Mouse (Mus musculus) embryonic facial prominence, embryonic 13.5 days (tissue): ENCODE results near the gene Hspa14. TPM values are rescaled to one million over a fixed set of nuclear protein-coding genes. Genes with fewer than 3 reads are reported as not detected.

Experiments used
- polyA plus RNA-seq: library from polyadenylated mRNA; unstranded; fragments of >200 nt; fragmentation: Nextera tagmentation; extraction: Ambion mirVana; gene quantifications from 2 replicates; pipeline ENCODE4 v1.2.1, GENCODE M21; 2015

The Hspa14 gene
- polyA plus RNA-seq, 1 experiment from 2014 or later = 102 TPM

Other genes with a start within 250 kb of the Hspa14 start
- gene Nmt2, start 228.6 kb downstream of the Hspa14 start, polyA plus RNA-seq = 47.2 and 48.0 TPM in 2 replicates
- 17.0 and 20.3 TPM in 2 replicates for gene Rpp38, start 180.2 kb downstream of the Hspa14 start, polyA plus RNA-seq
- 1.3 and 1.7 TPM in 2 replicates for gene Acbd7, start 176.6 kb downstream of the Hspa14 start, polyA plus RNA-seq
- gene Olah, start 115.6 kb downstream of the Hspa14 start, polyA plus RNA-seq = 0.17 TPM in 1 of 2 replicates, not detected in the other
- gene Meig1, start 90.2 kb downstream of the Hspa14 start, polyA plus RNA-seq = 0.48 and 0.58 TPM in 2 replicates
- gene Dclre1c, start 88.7 kb downstream of the Hspa14 start, polyA plus RNA-seq = 6.8 and 8.3 TPM in 2 replicates
- gene Suv39h2, start 37.8 kb downstream of the Hspa14 start, polyA plus RNA-seq = 18.3 and 22.9 TPM in 2 replicates
- 5.6 TPM in 2 replicates for gene Gm45902, start within 50 bp of the Hspa14 start, polyA plus RNA-seq
- gene Cdnf, start 216 bp upstream of the Hspa14 start, polyA plus RNA-seq = 0.18 and 0.21 TPM in 2 replicates
- gene Fam107b, start 57.7 kb upstream of the Hspa14 start, polyA plus RNA-seq = 37.3 and 37.6 TPM in 2 replicates